Mouse (Mus musculus) lung, postnatal 0 days (tissue): ENCODE results near the gene BC067074.

Source experiments
- CTCF ChIP-seq: IDR thresholded peaks from 2 replicates; pipeline ENCODE4 v1.5.1; 2016; ENCODE audit warnings: antibody characterized with exemption, mild to moderate bottlenecking
- EP300 ChIP-seq: IDR thresholded peaks from 2 replicates; pipeline ENCODE4 v1.6.1; 2016; ENCODE audit warnings: antibody characterized with exemption, mild to moderate bottlenecking, control low read depth

GRCm38 (mm10) chr13:113397006-113397520 lies 104.1 kb downstream of the BC067074 start:
- TF ChIP-seq EP300 (no peak), CTCF (no peak)
